In genomic region chr16:73908504-73908903, GRCm38 (mm10) we compare ENCODE assay signal across 17 mouse cellular contexts.
"Had no signal": no experiment of that assay in that cellular context is flagged by ENCODE, and none has a peak within 500 bp of the region (broad histone marks: within the 10 kb centered on the region; RNA-seq: fewer than 3 reads in every experiment).

No protein-coding gene starts in this region.

- H3K9me3 ChIP-seq: lung, embryonic 15.5 days; midbrain, embryonic 10.5 days; midbrain, embryonic 12.5 days; neural tube, embryonic 12.5 days; stomach, embryonic 15.5 days had no signal

- H3K36me3 ChIP-seq: lung, embryonic 15.5 days; midbrain, embryonic 10.5 days; midbrain, embryonic 12.5 days; neural tube, embryonic 12.5 days; stomach, embryonic 15.5 days had no signal

- H3K27ac ChIP-seq: lung, embryonic 15.5 days; macrophage; midbrain, embryonic 10.5 days; midbrain, embryonic 12.5 days; neural tube, embryonic 12.5 days; stomach, embryonic 15.5 days; stomach, postnatal 0 days had no signal

- ATAC-seq: liver, postnatal 0 days; lung, postnatal 0 days; midbrain, embryonic 16.5 days had no signal

- H3K4me2 ChIP-seq: lung, embryonic 15.5 days; midbrain, embryonic 12.5 days; neural tube, embryonic 12.5 days; stomach, embryonic 15.5 days had no signal

- H3K9ac ChIP-seq: liver, postnatal 0 days; lung, embryonic 15.5 days; midbrain, embryonic 12.5 days; neural tube, embryonic 12.5 days; stomach, embryonic 15.5 days had no signal

- H3K4me3 ChIP-seq: lung, embryonic 15.5 days; midbrain, embryonic 10.5 days; midbrain, embryonic 12.5 days; neural tube, embryonic 12.5 days; stomach, embryonic 15.5 days had no signal

- H3K4me1 ChIP-seq: lung, embryonic 15.5 days; midbrain, embryonic 10.5 days; midbrain, embryonic 12.5 days; neural tube, embryonic 12.5 days; stomach, embryonic 15.5 days had no signal

- H3K27me3 ChIP-seq: lung, embryonic 15.5 days; midbrain, embryonic 12.5 days; neural tube, embryonic 12.5 days; stomach, embryonic 15.5 days had no signal

- DNase-seq: liver, postnatal 0 days; lung, adult 2 months; lung, postnatal 14 days; midbrain, embryonic 14.5 days; right cerebral cortex, postnatal 14 days; thymus, adult 2 months; thymus, postnatal 25 days; thymus, postnatal 4 days had no signal
